Mouse (Mus musculus): ENCODE measurements at regions not wholly inside any gene's neighbourhood (a gene's known extent, or its start where the extent isn't known, plus 50 kb on each side); places are given as distances from the start of the nearest gene placed in this dataset.

DNA sequence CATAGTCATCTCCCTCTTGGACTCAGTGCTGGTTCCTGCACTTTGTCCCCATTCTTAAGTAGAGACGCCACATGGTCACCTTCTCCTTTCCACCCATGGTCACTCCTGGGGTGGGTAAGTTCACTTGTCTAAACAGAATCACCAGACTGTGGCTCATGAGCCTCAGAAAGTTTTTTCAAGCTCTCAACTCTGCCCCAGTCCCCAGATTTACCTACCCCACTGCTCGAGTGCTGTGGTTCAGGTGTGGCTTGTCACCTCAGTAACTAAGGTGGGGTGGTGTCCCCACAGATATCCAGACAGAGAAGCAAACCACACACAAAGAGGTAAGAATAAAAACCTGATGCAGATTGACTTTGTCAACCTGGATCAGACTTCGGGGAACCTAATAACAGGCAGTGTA, 87.6 kb downstream of the Rpl10-ps3 start:
- no peak for ATAC-seq (ENCODE audit: low FRiP score, low read depth)
- no peaks in the 10 kb centered on the region for H3K27me3 ChIP-seq
- 86% methylated on average over 3 of the region's 3 CpGs for WGBS
- H3K9ac ChIP-seq = no peak overlapping the region
- H3K4me3 ChIP-seq = no peak overlapping the region
- no peaks in the 10 kb centered on the region for H3K36me3 ChIP-seq
- H3K27ac ChIP-seq (replicated peaks) = no peak overlapping the region
- no peaks in the 10 kb centered on the region for H3K4me1 ChIP-seq (replicated peaks)
- H3K4me2 ChIP-seq = no peak overlapping the region
- no peaks in the 10 kb centered on the region for H3K9me3 ChIP-seq

DNA sequence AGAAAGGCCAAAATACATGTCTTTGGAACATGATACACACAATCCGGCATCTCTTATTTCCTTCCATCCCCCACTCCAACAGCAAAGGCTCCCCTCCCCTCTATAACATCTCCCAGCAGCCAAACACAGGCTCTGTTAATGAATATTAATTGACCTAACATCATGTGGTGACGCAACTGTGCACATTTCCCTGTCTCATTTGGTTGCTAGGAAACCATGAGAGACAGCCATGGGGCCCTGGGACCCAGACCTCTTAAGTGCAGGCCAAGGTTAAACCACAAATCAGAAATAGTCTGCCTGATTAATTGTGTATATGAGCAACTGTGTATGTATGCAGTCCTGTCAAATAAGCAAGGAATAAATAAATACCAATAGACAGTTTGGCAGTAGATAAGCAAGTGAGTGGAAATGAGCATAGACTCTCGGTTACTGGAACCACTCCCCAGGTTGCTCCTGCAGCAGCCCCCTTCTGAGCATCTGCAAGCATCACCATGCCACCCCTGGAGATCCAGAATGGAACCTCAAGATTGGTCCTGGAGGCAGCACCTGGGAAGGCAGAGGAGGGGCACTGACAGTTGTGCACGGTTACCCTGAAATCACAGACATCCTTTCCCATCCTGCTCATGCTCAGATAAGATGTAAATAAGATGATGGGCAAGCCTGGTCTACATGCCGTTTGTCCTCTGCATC, 99.6 kb downstream of the Rpl10-ps3 start:
- H3K9ac ChIP-seq = no peak overlapping the region
- no peaks in the 10 kb centered on the region for H3K27me3 ChIP-seq
- H3K4me2 ChIP-seq = 0 out of 2 replicates have a peak overlapping the region, but pooled peaks have one; percentile 9
- WGBS = 15% methylated on average over 5 of the region's 5 CpGs
- H3K36me3 ChIP-seq = no peaks in the 10 kb centered on the region
- H3K9me3 ChIP-seq = no peaks in the 10 kb centered on the region
- H3K27ac ChIP-seq (replicated peaks) = peak overlapping the region; percentile 71
- peak; percentile 94 for ATAC-seq (ENCODE audit: low FRiP score, low read depth)
- H3K4me3 ChIP-seq = no peak overlapping the region
- peaks cover 35% of the 10 kb centered on the region for H3K4me1 ChIP-seq (replicated peaks)

DNA sequence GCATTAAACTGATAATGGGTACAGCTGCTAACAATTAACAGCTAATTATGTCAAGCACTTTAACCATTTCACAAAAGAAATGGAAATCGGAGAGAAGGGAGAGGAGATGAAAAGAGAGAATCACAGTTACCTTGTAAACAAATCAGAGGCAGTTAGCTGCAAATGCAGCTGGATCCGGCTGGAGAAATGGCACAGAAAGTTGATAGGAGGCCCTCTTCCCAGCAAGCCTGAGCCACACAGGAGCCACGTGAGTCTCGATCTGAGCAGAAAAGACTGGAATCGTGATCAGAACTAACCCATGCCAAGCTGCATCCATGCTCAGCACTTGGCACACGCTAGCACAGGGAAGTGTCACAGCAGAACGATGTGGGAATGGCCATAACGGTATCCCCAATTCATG, 103.8 kb downstream of the Rpl10-ps3 start:
- Histone ChIP-seq H3K27ac (replicated peaks) (0 out of 2 replicates have a peak overlapping the region, but pooled peaks have one; percentile 22), H3K36me3 (no peaks in the 10 kb centered on the region), H3K9ac (no peak overlapping the region), H3K4me1 (replicated peaks) (peaks cover 41% of the 10 kb centered on the region), H3K4me3 (no peak overlapping the region), H3K27me3 (no peaks in the 10 kb centered on the region), H3K9me3 (no peaks in the 10 kb centered on the region), H3K4me2 (no peak overlapping the region)
- ATAC-seq (ENCODE audit: low FRiP score, low read depth) = no peak
- 37% methylated on average over 8 of the region's 8 CpGs for WGBS

DNA sequence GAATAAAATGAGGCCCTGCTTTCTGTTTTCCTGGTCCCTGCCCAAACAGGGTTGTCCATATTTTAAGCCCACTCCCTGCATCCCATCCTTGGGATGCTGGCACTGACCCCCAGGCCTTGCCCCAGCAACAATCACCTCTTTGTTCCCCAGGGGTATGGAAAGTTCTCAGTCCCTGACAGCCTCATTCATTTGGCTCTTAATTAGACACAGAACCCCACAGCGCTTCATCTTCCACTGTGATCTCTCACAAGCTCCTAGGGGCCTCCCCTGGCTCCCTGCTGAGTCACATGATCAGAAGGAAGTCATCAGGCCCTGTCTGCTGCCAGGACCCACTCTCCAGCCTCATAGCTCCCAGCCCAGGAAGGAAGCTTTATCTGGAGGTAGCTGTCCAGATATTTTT, 108.9 kb downstream of the Rpl10-ps3 start:
- no peak overlapping the region for H3K4me2 ChIP-seq
- H3K9me3 ChIP-seq = no peaks in the 10 kb centered on the region
- peak; percentile 85 for ATAC-seq (ENCODE audit: low FRiP score, low read depth)
- H3K27ac ChIP-seq (replicated peaks) = no peak overlapping the region
- no peak overlapping the region for H3K9ac ChIP-seq
- H3K4me3 ChIP-seq = no peak overlapping the region
- peaks cover 18% of the 10 kb centered on the region for H3K4me1 ChIP-seq (replicated peaks)
- H3K27me3 ChIP-seq = no peaks in the 10 kb centered on the region
- no peaks in the 10 kb centered on the region for H3K36me3 ChIP-seq
- WGBS = 5% methylated on average over 1 of the region's 1 CpGs

DNA sequence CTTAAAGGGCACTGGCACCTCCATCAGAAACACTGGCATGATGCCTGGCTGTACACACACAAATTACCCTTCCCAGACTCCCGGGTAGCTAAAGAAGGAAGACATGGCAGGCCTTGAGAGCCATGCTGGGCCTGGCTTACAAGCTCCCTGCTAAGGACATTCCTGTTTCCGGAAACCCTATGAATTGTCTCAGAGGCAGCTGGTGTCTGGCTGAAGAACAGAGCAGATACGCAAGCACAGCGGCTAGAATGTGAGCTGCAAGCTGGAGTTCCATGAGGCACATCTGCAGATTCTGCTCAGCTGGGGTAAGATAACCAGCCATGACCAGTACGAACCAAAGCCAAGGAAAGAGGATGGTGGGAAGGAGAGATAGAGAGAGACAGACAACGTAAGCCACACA, 110.1 kb downstream of the Rpl10-ps3 start:
- Histone ChIP-seq H3K4me2 (no peak overlapping the region), H3K27ac (replicated peaks) (no peak overlapping the region), H3K9ac (no peak overlapping the region), H3K4me3 (no peak overlapping the region), H3K9me3 (no peaks in the 10 kb centered on the region), H3K27me3 (no peaks in the 10 kb centered on the region), H3K36me3 (no peaks in the 10 kb centered on the region), H3K4me1 (replicated peaks) (peaks cover 13% of the 10 kb centered on the region)
- 64% methylated on average over 6 of the region's 6 CpGs for WGBS
- ATAC-seq (ENCODE audit: low FRiP score, low read depth) = no peak

DNA sequence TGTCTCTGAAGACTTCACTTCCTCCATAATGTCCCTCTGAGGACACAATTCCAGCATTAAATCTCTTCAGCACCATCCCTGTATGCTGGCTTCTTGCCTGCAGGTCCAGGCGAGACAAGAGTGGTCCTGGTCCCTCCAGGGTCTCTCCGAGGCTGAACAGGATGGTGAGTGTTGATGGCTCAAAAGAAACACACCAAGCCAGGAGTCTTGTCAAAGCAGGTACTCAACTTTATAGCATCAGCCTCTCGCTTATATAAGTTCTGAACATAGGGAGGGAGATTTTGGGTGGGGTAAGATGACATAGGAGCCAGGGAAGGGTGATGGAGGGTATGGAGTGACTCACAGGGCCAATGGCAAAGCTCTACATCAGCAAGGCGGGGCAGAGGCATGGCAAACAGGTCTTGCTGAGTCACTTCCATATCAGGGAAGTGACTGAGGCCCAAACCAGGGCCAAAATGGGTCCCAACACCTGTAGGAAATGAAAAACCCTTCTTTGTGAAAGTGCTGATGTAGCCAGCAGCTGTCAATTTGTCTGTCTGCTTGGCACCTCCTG, 111.7 kb downstream of the Rpl10-ps3 start:
- ATAC-seq (ENCODE audit: low FRiP score, low read depth) = no peak

DNA sequence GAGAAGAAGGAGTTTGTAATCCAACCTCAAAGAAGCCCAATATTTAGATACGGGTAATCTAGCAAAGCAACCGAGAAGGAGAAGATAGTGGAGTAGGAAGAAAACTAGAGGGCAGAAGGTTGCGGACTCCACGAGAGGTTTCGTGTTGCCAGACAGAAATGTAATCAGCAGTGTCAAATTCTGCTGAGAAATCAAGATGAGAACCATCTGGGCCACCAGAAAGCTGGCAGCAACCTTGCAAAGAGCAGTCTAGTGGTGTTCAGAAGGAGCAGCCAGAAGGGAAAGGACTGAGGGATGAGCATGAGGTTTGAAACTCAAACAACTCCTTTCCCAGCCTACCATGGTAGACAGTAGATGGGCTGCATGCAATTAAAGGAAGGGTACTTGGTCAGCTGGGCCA, 134.3 kb downstream of the Rpl10-ps3 start:
- no peak for ATAC-seq (ENCODE audit: low FRiP score, low read depth)
- Histone ChIP-seq H3K4me3 (no peak overlapping the region), H3K4me2 (no peak overlapping the region), H3K9ac (no peak overlapping the region), H3K4me1 (replicated peaks) (no peaks in the 10 kb centered on the region), H3K36me3 (no peaks in the 10 kb centered on the region), H3K9me3 (no peaks in the 10 kb centered on the region), H3K27me3 (no peaks in the 10 kb centered on the region), H3K27ac (replicated peaks) (no peak overlapping the region)
- 89% methylated on average over 5 of the region's 5 CpGs for WGBS

More for the DNA sequence above, 111.7 kb downstream of the Rpl10-ps3 start:
- Histone ChIP-seq H3K4me2 (no peak overlapping the region), H3K36me3 (no peaks in the 10 kb centered on the region), H3K9ac (no peak overlapping the region), H3K4me3 (no peak overlapping the region), H3K9me3 (no peaks in the 10 kb centered on the region), H3K27ac (replicated peaks) (no peak overlapping the region), H3K4me1 (replicated peaks) (peaks cover 13% of the 10 kb centered on the region), H3K27me3 (no peaks in the 10 kb centered on the region)
- 88% methylated on average over 4 of the region's 4 CpGs for whole genome bisulfite sequencing

DNA sequence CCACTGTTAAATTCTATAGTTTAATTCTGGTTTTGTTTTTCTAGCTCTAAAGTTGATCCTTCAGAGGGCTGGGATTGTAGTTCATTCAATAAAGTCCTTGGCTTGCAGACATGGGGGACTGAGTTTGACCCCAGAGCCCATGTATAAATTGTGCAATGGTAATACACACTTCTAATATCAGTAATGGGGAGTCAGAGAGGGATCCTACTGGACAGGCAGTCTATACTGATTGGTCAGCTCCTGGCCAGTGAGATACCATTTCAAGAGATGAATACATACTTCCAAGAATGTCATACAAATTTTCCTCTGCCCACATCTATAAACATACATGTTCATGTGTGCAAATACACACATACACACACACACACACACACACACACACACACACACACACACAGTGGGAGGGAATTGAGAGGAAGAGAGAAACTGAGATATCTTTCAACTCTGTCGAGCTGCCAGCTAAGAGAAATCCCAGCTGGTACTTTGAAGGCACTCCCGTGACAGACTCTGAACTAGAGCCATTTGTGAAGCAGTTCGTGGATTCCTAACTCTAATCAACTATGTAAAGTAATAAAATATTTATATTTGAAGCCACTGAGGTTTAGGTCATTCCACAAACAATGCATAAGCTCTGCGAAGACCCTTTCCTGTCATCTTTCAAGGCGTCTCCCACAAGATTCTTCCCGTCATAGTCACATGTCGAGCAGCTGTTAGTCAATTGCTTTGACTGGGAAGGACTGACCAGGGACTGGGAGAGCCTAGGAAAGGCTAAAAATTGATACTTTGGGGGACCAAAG, 145.1 kb downstream of the Rpl10-ps3 start:
- Histone ChIP-seq H3K36me3 (no peaks in the 10 kb centered on the region), H3K4me3 (no peak overlapping the region), H3K27ac (replicated peaks) (no peak overlapping the region), H3K27me3 (no peaks in the 10 kb centered on the region), H3K9me3 (no peaks in the 10 kb centered on the region), H3K4me1 (replicated peaks) (no peaks in the 10 kb centered on the region), H3K9ac (no peak overlapping the region), H3K4me2 (no peak overlapping the region)
- ATAC-seq (ENCODE audit: low FRiP score, low read depth) = no peak
- WGBS = 81% methylated on average over 7 of the region's 7 CpGs

DNA sequence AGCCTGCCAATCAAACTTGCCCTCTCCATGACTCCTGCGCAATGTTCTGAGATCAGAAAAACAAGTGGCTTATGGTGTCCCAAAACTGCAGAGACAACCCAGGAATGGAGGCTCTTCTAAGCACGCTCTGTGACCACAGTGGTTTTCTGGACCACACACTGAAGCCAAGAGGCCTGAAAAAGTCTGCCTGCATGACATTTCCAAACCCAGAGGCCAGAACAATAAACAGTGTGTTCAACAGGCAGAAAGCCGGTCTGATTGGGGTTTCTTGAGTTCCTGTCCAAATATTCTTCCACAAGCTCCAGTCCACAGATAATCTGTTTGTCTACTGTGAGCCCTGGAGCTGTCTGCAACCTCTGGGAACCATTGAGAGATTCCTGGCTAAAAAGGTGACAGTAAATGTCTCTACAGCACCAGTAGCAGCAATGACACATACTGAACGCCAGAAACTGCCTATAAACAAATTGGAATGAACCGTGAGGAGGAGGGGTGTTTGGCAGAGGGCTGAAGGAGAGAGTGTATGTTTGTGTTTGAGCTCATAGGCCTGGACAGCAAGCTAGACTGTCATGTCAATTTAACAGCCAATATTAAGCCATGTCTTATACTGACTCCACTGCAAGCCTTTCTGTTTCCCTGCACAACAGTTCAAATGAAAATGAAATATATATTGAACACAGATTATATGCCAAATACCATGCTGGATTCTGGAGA, 152.2 kb downstream of the Rpl10-ps3 start:
- Histone ChIP-seq H3K4me2 (no peak overlapping the region), H3K27me3 (no peaks in the 10 kb centered on the region), H3K9ac (no peak overlapping the region), H3K36me3 (no peaks in the 10 kb centered on the region), H3K4me3 (no peak overlapping the region), H3K9me3 (no peaks in the 10 kb centered on the region), H3K4me1 (replicated peaks) (0 out of 2 replicates have a peak, but pooled peaks cover 3% of the 10 kb centered on the region), H3K27ac (replicated peaks) (no peak overlapping the region)
- 75% methylated on average over 5 of the region's 5 CpGs for WGBS
- ATAC-seq (ENCODE audit: low FRiP score, low read depth) = no peak

DNA sequence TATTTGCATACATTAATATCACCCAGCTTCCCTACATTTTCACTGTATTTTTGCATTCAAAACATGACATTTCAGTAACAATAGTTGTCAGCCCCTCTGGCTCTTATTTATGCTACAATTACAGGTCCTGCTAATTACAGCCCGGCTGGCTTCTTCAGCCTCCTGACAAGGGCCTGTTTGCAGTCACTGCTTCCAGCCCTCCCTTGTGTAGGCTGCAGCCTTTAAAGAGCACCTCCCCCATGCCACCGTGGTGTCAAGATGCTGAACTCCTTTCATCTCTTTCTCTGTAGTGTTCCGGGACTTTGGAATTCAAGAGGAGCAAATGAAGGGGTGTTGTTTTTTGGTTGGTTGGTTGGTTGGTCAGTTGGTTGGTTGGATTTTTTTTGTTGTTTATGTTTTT, 153.6 kb downstream of the Rpl10-ps3 start:
- Histone ChIP-seq H3K4me2 (no peak overlapping the region), H3K27me3 (no peaks in the 10 kb centered on the region), H3K36me3 (no peaks in the 10 kb centered on the region), H3K9me3 (no peaks in the 10 kb centered on the region), H3K4me3 (no peak overlapping the region), H3K4me1 (replicated peaks) (0 out of 2 replicates have a peak, but pooled peaks cover 3% of the 10 kb centered on the region), H3K27ac (replicated peaks) (no peak overlapping the region), H3K9ac (no peak overlapping the region)
- 11% methylated on average over 3 of the region's 3 CpGs for WGBS
- ATAC-seq (ENCODE audit: low FRiP score, low read depth) = no peak

DNA sequence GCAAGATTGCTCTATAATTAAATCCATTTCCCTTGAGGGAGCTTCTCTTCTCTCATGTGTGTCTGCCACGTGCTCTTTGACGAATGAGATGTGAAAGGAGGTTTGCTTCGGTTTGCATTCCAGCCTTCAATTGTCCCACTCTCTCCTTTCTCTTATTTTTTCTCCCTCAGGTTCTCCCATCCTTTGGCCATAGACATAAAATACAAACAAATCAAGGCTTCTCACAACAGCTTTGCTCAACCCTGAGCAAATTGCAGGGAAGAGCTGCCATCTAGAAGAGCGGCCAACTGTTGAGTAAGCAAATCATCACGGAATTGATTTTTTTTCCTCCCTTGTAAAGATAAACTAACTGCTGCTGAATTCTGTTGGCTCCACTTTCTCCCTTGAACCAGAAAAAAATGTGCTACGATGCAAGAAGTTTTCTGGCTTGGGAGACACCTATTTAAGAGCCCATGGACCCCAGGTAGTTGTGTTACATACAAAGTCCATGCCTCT, 156.1 kb downstream of the Rpl10-ps3 start:
- Histone ChIP-seq H3K9me3 (no peaks in the 10 kb centered on the region), H3K4me2 (no peak overlapping the region), H3K36me3 (no peaks in the 10 kb centered on the region), H3K4me1 (replicated peaks) (0 out of 2 replicates have a peak, but pooled peaks cover 3% of the 10 kb centered on the region), H3K9ac (no peak overlapping the region), H3K27ac (replicated peaks) (no peak overlapping the region), H3K27me3 (no peaks in the 10 kb centered on the region), H3K4me3 (no peak overlapping the region)
- no peak for ATAC-seq (ENCODE audit: low FRiP score, low read depth)
- WGBS = 54% methylated on average over 6 of the region's 6 CpGs

DNA sequence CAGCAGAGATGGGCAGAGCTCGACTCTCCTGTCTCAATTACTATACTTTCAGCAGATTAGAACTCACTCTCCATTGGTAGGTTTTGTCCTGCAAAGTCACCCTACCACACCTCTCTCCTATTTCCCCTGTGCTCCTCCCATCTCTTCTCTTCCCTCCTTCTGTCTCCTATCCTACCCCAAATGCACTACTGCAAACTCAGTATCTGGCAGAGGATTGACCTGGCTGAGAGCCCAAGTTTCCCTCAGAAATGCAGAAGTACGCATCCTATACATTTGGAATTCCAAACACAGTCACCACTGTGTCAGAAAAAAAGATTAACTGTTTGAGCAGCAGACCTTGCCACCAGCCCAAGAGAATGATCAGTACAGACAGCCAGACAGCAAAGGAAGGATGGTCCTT, 163.4 kb downstream of the Rpl10-ps3 start:
- WGBS = 58% methylated on average over 2 of the region's 2 CpGs
- no peak overlapping the region for H3K4me2 ChIP-seq
- no peak overlapping the region for H3K9ac ChIP-seq
- no peaks in the 10 kb centered on the region for H3K4me1 ChIP-seq (replicated peaks)
- H3K9me3 ChIP-seq = peaks cover 4% of the 10 kb centered on the region; the same call in 1 of the 2 replicates
- ATAC-seq (ENCODE audit: low FRiP score, low read depth) = no peak
- H3K4me3 ChIP-seq = no peak overlapping the region
- H3K27me3 ChIP-seq = no peaks in the 10 kb centered on the region
- H3K36me3 ChIP-seq = no peaks in the 10 kb centered on the region
- H3K27ac ChIP-seq (replicated peaks) = no peak overlapping the region
